Mouse (Mus musculus) c-Kit-negative CD71-positive TER-119-positive erythroid progenitor cells, embryonic 14.5 days (primary cell): ENCODE data around the gene Polr3f.

Source experiments
- DNase-seq: peaks from one replicate; pipeline ENCODE4 v3.0.0-alpha.2; 2013; ENCODE audit warnings: low read depth, low spot score

The Polr3f gene

GRCm38 (mm10) chr2:144526981-144527820, at the start of gene Polr3f, which contains the start of gene Dzank1:
Gene Polr3f (plus strand): TSS chr2:144527718.
Gene Dzank1 (minus strand): TSS chr2:144527414.
- DNase-seq = peak; percentile 89

- DNase-seq = no peak
Observed at GRCm38 (mm10) chr2:144479421-144479820, 48.1 kb upstream of the Polr3f start.

GRCm38 (mm10) chr2:144484084-144484483, 43.4 kb upstream of the Polr3f start:
- DNase-seq = no peak

- DNase-seq = no peak
Observed at GRCm38 (mm10) chr2:144485439-144485838, 42.1 kb upstream of the Polr3f start.

- DNase-seq = no peak
Observed at GRCm38 (mm10) chr2:144487476-144487875, 40.0 kb upstream of the Polr3f start.

GRCm38 (mm10) chr2:144489342-144489741, 38.2 kb upstream of the Polr3f start:
- no peak for DNase-seq

GRCm38 (mm10) chr2:144502134-144502533, 25.4 kb upstream of the Polr3f start:
- no peak for DNase-seq

- no peak for DNase-seq
Observed at GRCm38 (mm10) chr2:144514619-144515018, 12.9 kb upstream of the Polr3f start.

- no peak for DNase-seq
Observed at GRCm38 (mm10) chr2:144519772-144520171, 7.7 kb upstream of the Polr3f start.

GRCm38 (mm10) chr2:144525856-144526255, 1.7 kb upstream of the Polr3f start:
- DNase-seq = no peak

- no peak for DNase-seq
Observed at GRCm38 (mm10) chr2:144527821-144528174, 280 bp downstream of the Polr3f start.

- no peak for DNase-seq
Observed at GRCm38 (mm10) chr2:144537123-144537522, 9.6 kb downstream of the Polr3f start.

GRCm38 (mm10) chr2:144541246-144541645, 13.7 kb downstream of the Polr3f start:
- no peak for DNase-seq

GRCm38 (mm10) chr2:144543670-144544069, 16.2 kb downstream of the Polr3f start:
- no peak for DNase-seq

- DNase-seq = no peak
Observed at GRCm38 (mm10) chr2:144544630-144545029, 17.1 kb downstream of the Polr3f start.

- no peak for DNase-seq
Observed at GRCm38 (mm10) chr2:144545061-144545460, 17.5 kb downstream of the Polr3f start.

- no peak for DNase-seq
Observed at GRCm38 (mm10) chr2:144545481-144545880, 18.0 kb downstream of the Polr3f start.

- DNase-seq = no peak
Observed at GRCm38 (mm10) chr2:144547559-144547958, 20.0 kb downstream of the Polr3f start.

- DNase-seq = no peak
Observed at GRCm38 (mm10) chr2:144550529-144550928, 23.0 kb downstream of the Polr3f start, which contains the start of gene Rbbp9. Gene Rbbp9 (minus strand): TSS chr2:144550869.

- no peak for DNase-seq
Observed at GRCm38 (mm10) chr2:144553905-144554304, 26.4 kb downstream of the Polr3f start.

- no peak for DNase-seq
Observed at GRCm38 (mm10) chr2:144555286-144555819, 27.8 kb downstream of the Polr3f start.

GRCm38 (mm10) chr2:144555820-144556552, 28.5 kb downstream of the Polr3f start, which contains the start of gene Sec23b:
Gene Sec23b (plus strand): TSS chr2:144556229.
- DNase-seq = peak; percentile 97
